Mouse (Mus musculus): Measurements from ENCODE around the gene Minar1.

GRCm38 (mm10) chr9:89620347-89620746 lies 2.6 kb downstream of the Minar1 start:
- no peak for TF ChIP-seq CTCF (IDR thresholded peaks at IDR 0.05; ENCODE audit: low read depth, low read length)
- no peak for TF ChIP-seq POLR2A (IDR thresholded peaks at IDR 0.05; ENCODE audit: borderline replicate concordance, low read depth, low read length)

All from bone marrow macrophage, adult 2 months (primary cell).